Mouse (Mus musculus) embryonic facial prominence, embryonic 15.5 days (tissue): ENCODE data around the gene Rap2b. TPM values are rescaled to one million over a fixed set of nuclear protein-coding genes. Genes with fewer than 3 reads are reported as not detected.

Experiments used
- ATAC-seq: fragments of 200-750 bp; cut with Nextera tagmentation; 2 replicates; pipeline ENCODE4 v1.8.0; 2017; ENCODE audit warnings: low read depth, moderate TSS enrichment; ENCODE audit not compliant: insufficient number of reproducible peaks, low FRiP score, low TSS enrichment
- H3K27ac ChIP-seq: fragments of 300-500 bp; sonication (generic); replicated peaks from 2 replicates; pipeline ENCODE4 v1.5.1; 2015; ENCODE audit warnings: mild to moderate bottlenecking, inconsistent platforms
- H3K27me3 ChIP-seq: fragments of 300-500 bp; sonication (generic); 2 replicates; pipeline ENCODE4 v1.6.1; 2015; ENCODE audit warnings: inconsistent platforms
- H3K36me3 ChIP-seq: fragments of 300-500 bp; sonication (generic); 2 replicates; pipeline ENCODE4 v1.6.1; 2015; ENCODE audit warnings: mild to moderate bottlenecking, inconsistent platforms
- H3K4me1 ChIP-seq: fragments of 300-500 bp; sonication (generic); 2 replicates; pipeline ENCODE4 v1.6.1; 2015; ENCODE audit warnings: inconsistent platforms
- H3K4me2 ChIP-seq: fragments of 300-500 bp; sonication (generic); replicated peaks from 2 replicates; pipeline ENCODE4 v1.6.1; 2015; ENCODE audit warnings: mild to moderate bottlenecking, inconsistent platforms
- H3K4me3 ChIP-seq: fragments of 300-500 bp; sonication (generic); replicated peaks from 2 replicates; pipeline ENCODE4 v1.5.1; 2015; ENCODE audit warnings: mild to moderate bottlenecking, inconsistent platforms
- H3K9ac ChIP-seq: fragments of 300-500 bp; sonication (generic); 2 replicates; pipeline ENCODE4 v1.6.1; 2015; ENCODE audit warnings: inconsistent platforms
- H3K9me3 ChIP-seq: fragments of 300-500 bp; sonication (generic); replicated peaks from 2 replicates; pipeline ENCODE4 v1.6.1; 2016; ENCODE audit warnings: inconsistent platforms
- WGBS: fragments of 180-500 bp; shearing (Covaris S2); methylation state at CpG from one replicate; pipeline ENCODE4 v1.1.7; 2015; 5-methylcytosine and 5-hydroxymethylcytosine counted together
- polyA plus RNA-seq: library from polyadenylated mRNA; unstranded; fragments of >200 nt; fragmentation: Nextera tagmentation; extraction: Ambion mirVana; gene quantifications from 2 replicates; pipeline ENCODE4 v1.2.1, GENCODE M21; 2015

Gene Rap2b
- polyA plus RNA-seq, 1 experiment from 2014 or later = 16.1 TPM

- H3K9ac ChIP-seq = no peak overlapping the region
- H3K4me2 ChIP-seq = no peak overlapping the region
- WGBS = 71% methylated on average over 4 of the region's 4 CpGs
- H3K4me1 ChIP-seq = no peaks in the 10 kb centered on the region
- H3K9me3 ChIP-seq = no peaks in the 10 kb centered on the region
- no peaks in the 10 kb centered on the region for H3K27me3 ChIP-seq
- H3K27ac ChIP-seq = no peak overlapping the region
- H3K4me3 ChIP-seq = no peak overlapping the region
- ATAC-seq = no peak
- no peaks in the 10 kb centered on the region for H3K36me3 ChIP-seq
Measured at GRCm38 (mm10) chr3:61386368-61386767, 24.9 kb downstream of the Rap2b start.

GRCm38 (mm10) chr3:61391564-61391963 lies 30.1 kb downstream of the Rap2b start:
- WGBS = 66% methylated on average over 4 of the region's 4 CpGs
- H3K4me2 ChIP-seq = no peak overlapping the region
- H3K4me1 ChIP-seq = no peaks in the 10 kb centered on the region
- no peak overlapping the region for H3K4me3 ChIP-seq
- H3K27me3 ChIP-seq = no peaks in the 10 kb centered on the region
- H3K27ac ChIP-seq = no peak overlapping the region
- no peaks in the 10 kb centered on the region for H3K36me3 ChIP-seq
- no peak for ATAC-seq
- no peaks in the 10 kb centered on the region for H3K9me3 ChIP-seq
- H3K9ac ChIP-seq = no peak overlapping the region

- H3K9me3 ChIP-seq = no peaks in the 10 kb centered on the region
- H3K4me3 ChIP-seq = no peak overlapping the region
- WGBS = 87% methylated on average over 1 of the region's 1 CpGs
- no peaks in the 10 kb centered on the region for H3K27me3 ChIP-seq
- H3K36me3 ChIP-seq = no peaks in the 10 kb centered on the region
- ATAC-seq = no peak
- no peak overlapping the region for H3K4me2 ChIP-seq
- no peak overlapping the region for H3K9ac ChIP-seq
- no peak overlapping the region for H3K27ac ChIP-seq
- H3K4me1 ChIP-seq = no peaks in the 10 kb centered on the region
Measured at GRCm38 (mm10) chr3:61392881-61393280, 31.4 kb downstream of the Rap2b start.

GRCm38 (mm10) chr3:61393520-61393919 lies 32.1 kb downstream of the Rap2b start:
- Histone ChIP-seq H3K4me3 (no peak overlapping the region), H3K9ac (no peak overlapping the region), H3K9me3 (no peaks in the 10 kb centered on the region), H3K27ac (no peak overlapping the region), H3K36me3 (no peaks in the 10 kb centered on the region), H3K27me3 (no peaks in the 10 kb centered on the region), H3K4me2 (no peak overlapping the region), H3K4me1 (no peaks in the 10 kb centered on the region)
- ATAC-seq = no peak
- 51% methylated on average over 3 of the region's 3 CpGs for WGBS

- H3K4me3 ChIP-seq = no peak overlapping the region
- no peaks in the 10 kb centered on the region for H3K4me1 ChIP-seq
- ATAC-seq = no peak
- no peak overlapping the region for H3K9ac ChIP-seq
- H3K4me2 ChIP-seq = no peak overlapping the region
- no peaks in the 10 kb centered on the region for H3K27me3 ChIP-seq
- no peak overlapping the region for H3K27ac ChIP-seq
- no peaks in the 10 kb centered on the region for H3K36me3 ChIP-seq
- no peaks in the 10 kb centered on the region for H3K9me3 ChIP-seq
- 84% methylated on average over 3 of the region's 3 CpGs for WGBS
Measured at GRCm38 (mm10) chr3:61395382-61395781, 33.9 kb downstream of the Rap2b start.

GRCm38 (mm10) chr3:61396728-61397127 lies 35.3 kb downstream of the Rap2b start:
- Histone ChIP-seq H3K36me3 (no peaks in the 10 kb centered on the region), H3K27ac (no peak overlapping the region), H3K9ac (no peak overlapping the region), H3K9me3 (no peaks in the 10 kb centered on the region), H3K4me2 (no peak overlapping the region), H3K27me3 (no peaks in the 10 kb centered on the region), H3K4me3 (no peak overlapping the region), H3K4me1 (no peaks in the 10 kb centered on the region)
- no peak for ATAC-seq
- 55% methylated on average over 2 of the region's 2 CpGs for WGBS

- Histone ChIP-seq H3K36me3 (no peaks in the 10 kb centered on the region), H3K4me2 (no peak overlapping the region), H3K4me3 (no peak overlapping the region), H3K27me3 (no peaks in the 10 kb centered on the region), H3K27ac (no peak overlapping the region), H3K9ac (no peak overlapping the region), H3K4me1 (no peaks in the 10 kb centered on the region), H3K9me3 (no peaks in the 10 kb centered on the region)
- ATAC-seq = no peak
- WGBS = 48% methylated on average over 1 of the region's 1 CpGs
Measured at GRCm38 (mm10) chr3:61400823-61401387, 39.5 kb downstream of the Rap2b start.

GRCm38 (mm10) chr3:61406921-61407320 lies 45.5 kb downstream of the Rap2b start:
- no peaks in the 10 kb centered on the region for H3K4me1 ChIP-seq
- ATAC-seq = no peak
- WGBS = 76% methylated on average over 4 of the region's 4 CpGs

GRCm38 (mm10) chr3:61409683-61410082 lies 48.2 kb downstream of the Rap2b start:
- 75% methylated on average over 6 of the region's 6 CpGs for WGBS
- Histone ChIP-seq H3K4me2 (no peak overlapping the region), H3K9ac (no peak overlapping the region), H3K27me3 (no peaks in the 10 kb centered on the region), H3K4me3 (no peak overlapping the region), H3K4me1 (no peaks in the 10 kb centered on the region), H3K36me3 (no peaks in the 10 kb centered on the region), H3K27ac (no peak overlapping the region), H3K9me3 (no peaks in the 10 kb centered on the region)
- no peak for ATAC-seq

More at GRCm38 (mm10) chr3:61406921-61407320, 45.5 kb downstream of the Rap2b start:
- H3K27me3 ChIP-seq = no peaks in the 10 kb centered on the region
- no peaks in the 10 kb centered on the region for H3K9me3 ChIP-seq
- no peaks in the 10 kb centered on the region for H3K36me3 ChIP-seq
- no peak overlapping the region for H3K4me2 ChIP-seq
- no peak overlapping the region for H3K9ac ChIP-seq
- no peak overlapping the region for H3K4me3 ChIP-seq
- no peak overlapping the region for H3K27ac ChIP-seq

GRCm38 (mm10) chr3:61415883-61416282 lies 54.4 kb downstream of the Rap2b start:
- H3K27me3 ChIP-seq = no peaks in the 10 kb centered on the region
- no peaks in the 10 kb centered on the region for H3K9me3 ChIP-seq
- H3K27ac ChIP-seq = no peak overlapping the region
- WGBS = 48% methylated on average over 1 of the region's 1 CpGs
- no peaks in the 10 kb centered on the region for H3K4me1 ChIP-seq
- no peak for ATAC-seq
- H3K9ac ChIP-seq = no peak overlapping the region
- no peaks in the 10 kb centered on the region for H3K36me3 ChIP-seq
- no peak overlapping the region for H3K4me3 ChIP-seq
- H3K4me2 ChIP-seq = no peak overlapping the region
